Mouse (Mus musculus): ENCODE data around the gene Fance.

Gene Fance

GRCm38 (mm10) chr17:28313212-28313879 is at the start of gene Fance:
TSS of gene Fance (plus strand) at chr17:28313519.
- DNase-seq (ENCODE audit: low spot score in 2 of 2), result peak; percentile 87 to 96

GRCm38 (mm10) chr17:28267251-28267650 is 46.1 kb upstream of the Fance start:
- no peak for DNase-seq (ENCODE audit: low spot score in 2 of 2)

GRCm38 (mm10) chr17:28270165-28270564 is 43.2 kb upstream of the Fance start:
- no peak for DNase-seq (ENCODE audit: low spot score in 2 of 2)

GRCm38 (mm10) chr17:28271537-28272266 is 41.6 kb upstream of the Fance start:
- peak; percentile 41 to 48 for DNase-seq (ENCODE audit: low spot score in 2 of 2)

- DNase-seq (ENCODE audit: low spot score in 2 of 2), result no peak
These were observed 41.0 kb upstream of the Fance start for GRCm38 (mm10) chr17:28272281-28272680.

GRCm38 (mm10) chr17:28272837-28273236 is 40.5 kb upstream of the Fance start:
- no peak for DNase-seq (ENCODE audit: low spot score in 2 of 2)

GRCm38 (mm10) chr17:28274739-28275138 is 38.6 kb upstream of the Fance start:
- DNase-seq (ENCODE audit: low spot score in 2 of 2), result no peak

GRCm38 (mm10) chr17:28277226-28277625 is 36.1 kb upstream of the Fance start:
- DNase-seq (ENCODE audit: low spot score in 2 of 2), result no peak

- DNase-seq (ENCODE audit: low spot score in 2 of 2), result no peak
These were observed 35.6 kb upstream of the Fance start for GRCm38 (mm10) chr17:28277721-28278120.

GRCm38 (mm10) chr17:28278156-28278555 is 35.2 kb upstream of the Fance start:
- DNase-seq (ENCODE audit: low spot score in 2 of 2), result no peak

- no peak for DNase-seq (ENCODE audit: low spot score in 2 of 2)
These were observed 34.1 kb upstream of the Fance start for GRCm38 (mm10) chr17:28279236-28279635.

- DNase-seq (ENCODE audit: low spot score in 2 of 2), result no peak
These were observed 33.4 kb upstream of the Fance start for GRCm38 (mm10) chr17:28279780-28280422.

- DNase-seq (ENCODE audit: low spot score in 2 of 2), result no peak
These were observed 32.9 kb upstream of the Fance start for GRCm38 (mm10) chr17:28280423-28280800.

GRCm38 (mm10) chr17:28280831-28281377 is 32.4 kb upstream of the Fance start:
- no peak for DNase-seq (ENCODE audit: low spot score in 2 of 2)

GRCm38 (mm10) chr17:28281866-28282441 is 31.4 kb upstream of the Fance start:
- no peak for DNase-seq (ENCODE audit: low spot score in 2 of 2)

- no peak for DNase-seq (ENCODE audit: low spot score in 2 of 2)
These were observed 30.1 kb upstream of the Fance start for GRCm38 (mm10) chr17:28283199-28283598.

GRCm38 (mm10) chr17:28286133-28286532 is 27.2 kb upstream of the Fance start:
- DNase-seq (ENCODE audit: low spot score in 2 of 2), result no peak

- no peak for DNase-seq (ENCODE audit: low spot score in 2 of 2)
These were observed 26.4 kb upstream of the Fance start for GRCm38 (mm10) chr17:28286964-28287363.

GRCm38 (mm10) chr17:28287578-28287977 is 25.7 kb upstream of the Fance start:
- DNase-seq (ENCODE audit: low spot score in 2 of 2), result no peak

GRCm38 (mm10) chr17:28287980-28288379 is 25.3 kb upstream of the Fance start:
- no peak for DNase-seq (ENCODE audit: low spot score in 2 of 2)

- peak in 1 of 2 experiments; percentile 76 for DNase-seq (ENCODE audit: low spot score in 2 of 2)
These were observed 23.1 kb upstream of the Fance start for GRCm38 (mm10) chr17:28290262-28290661.

- DNase-seq (ENCODE audit: low spot score in 2 of 2), result peak; percentile 45 to 57
These were observed 22.6 kb upstream of the Fance start for GRCm38 (mm10) chr17:28290671-28291070.

All from urinary bladder, postnatal 36 days (tissue).